Mouse (Mus musculus): ENCODE data around the gene Slit3.

Gene Slit3

GRCm38 (mm10) chr11:35723876-35724275 is 602.9 kb downstream of the Slit3 start:
- no peak for DNase-seq

GRCm38 (mm10) chr11:35726341-35726846 is 605.4 kb downstream of the Slit3 start:
- no peak for DNase-seq

GRCm38 (mm10) chr11:35728200-35728599 is 607.2 kb downstream of the Slit3 start:
- no peak for DNase-seq

- DNase-seq: no peak
Measured at GRCm38 (mm10) chr11:35729186-35729585, 608.2 kb downstream of the Slit3 start.

- DNase-seq: no peak
Measured at GRCm38 (mm10) chr11:35732366-35732765, 611.3 kb downstream of the Slit3 start.

- DNase-seq: no peak
Measured at GRCm38 (mm10) chr11:35736817-35737216, 615.8 kb downstream of the Slit3 start.

- no peak for DNase-seq
Measured at GRCm38 (mm10) chr11:35737262-35737661, 616.2 kb downstream of the Slit3 start.

- no peak for DNase-seq
Measured at GRCm38 (mm10) chr11:35738102-35738501, 617.1 kb downstream of the Slit3 start.

GRCm38 (mm10) chr11:35743586-35743985 is 622.6 kb downstream of the Slit3 start:
- DNase-seq: no peak

GRCm38 (mm10) chr11:35744571-35744970 is 623.5 kb downstream of the Slit3 start:
- DNase-seq: no peak

GRCm38 (mm10) chr11:35750578-35750977 is 629.6 kb downstream of the Slit3 start:
- no peak for DNase-seq

GRCm38 (mm10) chr11:35754906-35755418 is 633.9 kb downstream of the Slit3 start:
- DNase-seq: no peak

GRCm38 (mm10) chr11:35755546-35755945 is 634.5 kb downstream of the Slit3 start:
- no peak for DNase-seq

GRCm38 (mm10) chr11:35756411-35757303 is 635.6 kb downstream of the Slit3 start:
- DNase-seq: no peak

Measured in thymus, postnatal 4 days (tissue).